Mouse (Mus musculus): Measurements from ENCODE around the gene Gm21985. TPM values are rescaled to one million over a fixed set of nuclear protein-coding genes. Genes with fewer than 3 reads are reported as not detected.
A peak's percentile ranks its signal among the peaks of the same experiment; 100 is the strongest.
"Not testable (repeated sequence)": the region's sequence is repeated elsewhere in the genome, so short reads cannot be mapped to it uniquely, and the experiment has no call there.

The Gm21985 gene
- polyA plus RNA-seq, 1 experiment from 2014 or later = not detected

GRCm38 (mm10) chr2:112452513-112452912 lies 186.4 kb downstream of the Gm21985 start:
- H3K4me3 ChIP-seq (ENCODE audit: low read depth, low read length); ATAC-seq (ENCODE audit: low read depth); H3K27me3 ChIP-seq (ENCODE audit: control insufficient read depth, insufficient read depth, low read depth, low read length); H3K4me1 ChIP-seq (ENCODE audit: control insufficient read depth, low read depth, low read length); H3K9me3 ChIP-seq (replicated peaks; ENCODE audit: control insufficient read depth, low read length); H3K4me2 ChIP-seq (ENCODE audit: low read depth, low read length); H3K36me3 ChIP-seq (ENCODE audit: control insufficient read depth, insufficient read depth); H3K9ac ChIP-seq (ENCODE audit: low read depth, low read length); H3K27ac ChIP-seq (ENCODE audit: low read length): not testable (repeated sequence)

GRCm38 (mm10) chr2:112454125-112454861 lies 188.2 kb downstream of the Gm21985 start:
- Histone ChIP-seq H3K27ac (ENCODE audit: low read length) (peak overlapping the region; percentile 85), H3K4me3 (ENCODE audit: low read depth, low read length) (peak overlapping the region; percentile 82), H3K9me3 (replicated peaks; ENCODE audit: control insufficient read depth, low read length) (no peaks in the 10 kb centered on the region), H3K9ac (ENCODE audit: low read depth, low read length) (peak overlapping the region; percentile 85), H3K4me2 (ENCODE audit: low read depth, low read length) (peak overlapping the region; percentile 81), H3K36me3 (ENCODE audit: control insufficient read depth, insufficient read depth) (no peaks in the 10 kb centered on the region), H3K4me1 (ENCODE audit: control insufficient read depth, low read depth, low read length) (peaks cover 5% of the 10 kb centered on the region), H3K27me3 (ENCODE audit: control insufficient read depth, insufficient read depth, low read depth, low read length) (no peaks in the 10 kb centered on the region)
- ATAC-seq (ENCODE audit: low read depth) = no peak; the same call in 1 of the 2 replicates
- WGBS (ENCODE audit: insufficient replicate concordance) = 26% methylated on average over 17 of the region's 17 CpGs

GRCm38 (mm10) chr2:112454862-112455564 lies 188.9 kb downstream of the Gm21985 start, which contains the start of gene Emc7:
TSS of gene Emc7 (plus strand) at chr2:112454997.
- Histone ChIP-seq H3K9me3 (replicated peaks; ENCODE audit: control insufficient read depth, low read length) (no peaks in the 10 kb centered on the region), H3K4me3 (ENCODE audit: low read depth, low read length) (peak within 1 kb of the TSS; percentile 82), H3K4me1 (ENCODE audit: control insufficient read depth, low read depth, low read length) (peaks cover 5% of the 10 kb centered on the region), H3K36me3 (ENCODE audit: control insufficient read depth, insufficient read depth) (peaks cover 2% of the 10 kb centered on the region), H3K27me3 (ENCODE audit: control insufficient read depth, insufficient read depth, low read depth, low read length) (no peaks in the 10 kb centered on the region), H3K27ac (ENCODE audit: low read length) (peak within 1 kb of the TSS; percentile 85), H3K9ac (ENCODE audit: low read depth, low read length) (peak within 1 kb of the TSS; percentile 85), H3K4me2 (ENCODE audit: low read depth, low read length) (peak within 1 kb of the TSS; percentile 81)
- peak; percentile 100 for ATAC-seq (ENCODE audit: low read depth)
- WGBS (ENCODE audit: insufficient replicate concordance) = under 1% methylated on average over 49 of the region's 49 CpGs

Other genes with a start within 250 kb of the Gm21985 start
- not detected in 2 replicates for gene Olfr1311, start 241.9 kb upstream of the Gm21985 start, polyA plus RNA-seq (2015; fragmentation: Nextera tagmentation; extraction: Ambion mirVana)
- not detected in 2 replicates for gene Olfr1312, start 216.1 kb upstream of the Gm21985 start, polyA plus RNA-seq (2015; fragmentation: Nextera tagmentation; extraction: Ambion mirVana)
- gene Olfr1313, start 188.5 kb upstream of the Gm21985 start, polyA plus RNA-seq (2015; fragmentation: Nextera tagmentation; extraction: Ambion mirVana) = not detected in 2 replicates
- gene Olfr1314, start 169.5 kb upstream of the Gm21985 start, polyA plus RNA-seq (2015; fragmentation: Nextera tagmentation; extraction: Ambion mirVana) = not detected in 2 replicates
- not detected in 2 replicates for gene Olfr1315-ps1, start 150.9 kb upstream of the Gm21985 start, polyA plus RNA-seq (2015; fragmentation: Nextera tagmentation; extraction: Ambion mirVana)
- not detected in 2 replicates for gene Olfr1316, start 131.3 kb upstream of the Gm21985 start, polyA plus RNA-seq (2015; fragmentation: Nextera tagmentation; extraction: Ambion mirVana)
- gene Olfr1317, start 126.0 kb upstream of the Gm21985 start, polyA plus RNA-seq (2015; fragmentation: Nextera tagmentation; extraction: Ambion mirVana) = not detected in 2 replicates
- gene Olfr1318, start 112.1 kb upstream of the Gm21985 start, polyA plus RNA-seq (2015; fragmentation: Nextera tagmentation; extraction: Ambion mirVana) = not detected in 2 replicates
- 1.5 and 2.2 TPM in 2 replicates for gene Lpcat4, start 26.8 kb upstream of the Gm21985 start, polyA plus RNA-seq (2015; fragmentation: Nextera tagmentation; extraction: Ambion mirVana)
- not detected in 2 replicates for gene Nutm1, start 7.0 kb upstream of the Gm21985 start, polyA plus RNA-seq (2015; fragmentation: Nextera tagmentation; extraction: Ambion mirVana)
- gene Nop10, start 4.4 kb upstream of the Gm21985 start, polyA plus RNA-seq (2015; fragmentation: Nextera tagmentation; extraction: Ambion mirVana) = 102 and 116 TPM in 2 replicates
- gene Slc12a6, start 489 bp upstream of the Gm21985 start, polyA plus RNA-seq (2015; fragmentation: Nextera tagmentation; extraction: Ambion mirVana) = 4.4 and 5.3 TPM in 2 replicates
- gene Emc4, start 101.7 kb downstream of the Gm21985 start, polyA plus RNA-seq (2015; fragmentation: Nextera tagmentation; extraction: Ambion mirVana) = 40.0 and 40.7 TPM in 2 replicates
- 14.4 and 17.1 TPM in 2 replicates for gene Katnbl1, start 112.9 kb downstream of the Gm21985 start, polyA plus RNA-seq (2015; fragmentation: Nextera tagmentation; extraction: Ambion mirVana)
- gene Emc7, start 188.7 kb downstream of the Gm21985 start, polyA plus RNA-seq (2015; fragmentation: Nextera tagmentation; extraction: Ambion mirVana) = 12.9 and 13.2 TPM in 2 replicates
- not detected in 2 replicates for gene Chrm5, start 214.5 kb downstream of the Gm21985 start, polyA plus RNA-seq (2015; fragmentation: Nextera tagmentation; extraction: Ambion mirVana)
- 3.4 and 3.7 TPM in 2 replicates for gene Aven, start 226.7 kb downstream of the Gm21985 start, polyA plus RNA-seq (2015; fragmentation: Nextera tagmentation; extraction: Ambion mirVana)

All from liver, embryonic 16.5 days (tissue).